Mouse (Mus musculus) limb, embryonic 13.5 days (tissue): ENCODE measurements at regions not wholly inside any gene's neighbourhood (a gene's known extent, or its start where the extent isn't known, plus 50 kb on each side); places are given as distances from the start of the nearest gene placed in this dataset.

Experiments used
- ATAC-seq: fragments of 200-750 bp; cut with Nextera tagmentation; 2 replicates; pipeline ENCODE4 v1.8.0; 2017; ENCODE audit warnings: low read depth, moderate number of reproducible peaks, moderate TSS enrichment; ENCODE audit not compliant: low FRiP score
- H3K27ac ChIP-seq: fragments of 300-500 bp; sonication (generic); 2 replicates; pipeline ENCODE4 v1.5.1; 2015; ENCODE audit warnings: inconsistent platforms, mild to moderate bottlenecking, moderate library complexity
- H3K27me3 ChIP-seq: fragments of 300-500 bp; sonication (generic); 2 replicates; pipeline ENCODE4 v1.6.1; 2015; ENCODE audit warnings: mild to moderate bottlenecking, inconsistent platforms
- H3K36me3 ChIP-seq: fragments of 300-500 bp; sonication (generic); 2 replicates; pipeline ENCODE4 v1.6.1; 2015; ENCODE audit warnings: inconsistent platforms, mild to moderate bottlenecking, moderate library complexity
- H3K4me1 ChIP-seq: fragments of 300-500 bp; sonication (generic); 2 replicates; pipeline ENCODE4 v1.6.1; 2015; ENCODE audit warnings: inconsistent platforms
- H3K4me2 ChIP-seq: fragments of 300-500 bp; sonication (generic); replicated peaks from 2 replicates; pipeline ENCODE4 v1.6.1; 2015; ENCODE audit warnings: inconsistent platforms, mild to moderate bottlenecking, moderate library complexity
- H3K4me3 ChIP-seq: fragments of 300-500 bp; sonication (generic); 2 replicates; pipeline ENCODE4 v1.5.1; 2015; ENCODE audit warnings: moderate library complexity, mild to moderate bottlenecking, inconsistent platforms
- H3K9ac ChIP-seq: fragments of 300-500 bp; sonication (generic); 2 replicates; pipeline ENCODE4 v1.6.1; 2015; ENCODE audit warnings: mild to moderate bottlenecking, inconsistent platforms
- H3K9me3 ChIP-seq: fragments of 300-500 bp; sonication (generic); 2 replicates; pipeline ENCODE4 v1.6.1; 2016; ENCODE audit warnings: inconsistent platforms
- WGBS: fragments of 180-500 bp; shearing (Covaris S2); methylation state at CpG from one replicate; pipeline ENCODE4 v1.1.7; 2015; 5-methylcytosine and 5-hydroxymethylcytosine counted together

DNA sequence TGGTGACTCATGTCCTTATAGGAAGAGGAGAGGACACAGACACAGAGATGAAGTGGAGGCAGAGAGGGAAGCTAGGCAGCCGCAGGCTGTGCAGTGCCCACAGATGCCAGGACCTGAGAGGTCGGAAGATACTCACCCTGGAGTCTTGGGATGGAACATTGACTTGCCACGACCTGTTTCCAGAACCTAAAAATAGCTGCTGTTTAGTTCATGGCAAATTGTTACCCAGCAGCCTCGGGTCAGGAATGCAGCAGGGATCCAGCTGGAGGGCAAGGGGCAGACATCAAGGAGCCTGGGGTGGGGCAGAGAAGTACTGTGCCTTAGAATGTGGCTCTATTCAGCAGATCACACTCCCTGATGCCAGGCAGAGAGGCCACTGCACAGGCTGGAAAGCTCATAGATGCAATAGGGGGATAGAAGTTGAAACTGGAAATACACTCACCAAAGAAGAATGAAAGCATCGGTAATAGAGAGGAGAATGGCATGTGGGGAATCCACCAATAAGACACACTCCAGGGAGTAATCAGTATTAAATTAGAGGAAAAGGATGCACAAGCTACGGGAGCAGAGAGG lies 75.1 kb upstream of the Hdac4 start:
- Histone ChIP-seq H3K4me1 (peaks cover 2% of the 10 kb centered on the region; the same call in 1 of the 2 replicates), H3K36me3 (no peaks in the 10 kb centered on the region), H3K9me3 (no peaks in the 10 kb centered on the region), H3K4me2 (no peak overlapping the region), H3K27me3 (no peaks in the 10 kb centered on the region), H3K27ac (no peak overlapping the region), H3K4me3 (no peak overlapping the region), H3K9ac (no peak overlapping the region)
- WGBS, result 43% methylated on average over 6 of the region's 6 CpGs
- ATAC-seq, result no peak

GRCm38 (mm10) chr1:92269464-92269863 lies 74.0 kb upstream of the Hdac4 start:
- H3K36me3 ChIP-seq, result no peaks in the 10 kb centered on the region
- H3K27ac ChIP-seq, result no peak overlapping the region
- WGBS, result 61% methylated on average over 10 of the region's 10 CpGs
- H3K4me3 ChIP-seq, result no peak overlapping the region
- H3K9me3 ChIP-seq, result no peaks in the 10 kb centered on the region
- H3K9ac ChIP-seq, result no peak overlapping the region
- no peak overlapping the region for H3K4me2 ChIP-seq
- peaks cover 2% of the 10 kb centered on the region; the same call in 1 of the 2 replicates for H3K4me1 ChIP-seq
- H3K27me3 ChIP-seq, result no peaks in the 10 kb centered on the region
- ATAC-seq, result no peak

DNA sequence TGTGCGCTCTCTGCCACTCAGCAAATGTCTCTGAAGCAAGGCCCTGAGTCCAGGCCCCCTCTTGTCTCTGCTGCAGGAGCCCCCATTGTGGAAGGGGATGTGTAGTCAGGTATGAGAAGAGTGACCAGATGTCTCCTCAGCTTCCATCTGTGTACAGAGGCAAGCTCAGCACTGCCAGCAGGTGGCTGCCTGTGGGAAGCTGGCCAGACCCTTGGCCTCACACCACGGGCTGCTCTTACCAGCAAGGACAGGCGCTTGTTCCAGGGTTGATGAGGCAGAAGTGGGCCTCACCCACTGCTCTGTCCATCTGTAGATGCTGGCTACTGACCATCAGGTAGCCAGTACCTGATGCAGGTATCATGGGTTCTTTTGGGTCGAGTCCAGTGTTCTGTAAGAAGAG lies 69.4 kb upstream of the Hdac4 start:
- no peak for ATAC-seq
- H3K4me2 ChIP-seq, result no peak overlapping the region
- H3K4me1 ChIP-seq, result 0 out of 2 replicates have a peak, but pooled peaks cover 3% of the 10 kb centered on the region
- H3K9me3 ChIP-seq, result no peaks in the 10 kb centered on the region
- H3K4me3 ChIP-seq, result no peak overlapping the region
- 83% methylated on average over 4 of the region's 4 CpGs for WGBS
- no peak overlapping the region for H3K27ac ChIP-seq
- no peak overlapping the region for H3K9ac ChIP-seq
- H3K36me3 ChIP-seq, result no peaks in the 10 kb centered on the region
- no peaks in the 10 kb centered on the region for H3K27me3 ChIP-seq

- 0 out of 2 replicates have a peak, but pooled peaks cover 4% of the 10 kb centered on the region for H3K4me1 ChIP-seq
- H3K9ac ChIP-seq, result no peak overlapping the region
- no peak for ATAC-seq
- no peak overlapping the region for H3K27ac ChIP-seq
- no peaks in the 10 kb centered on the region for H3K27me3 ChIP-seq
- H3K36me3 ChIP-seq, result no peaks in the 10 kb centered on the region
- no peak overlapping the region for H3K4me3 ChIP-seq
- H3K4me2 ChIP-seq, result no peak overlapping the region
- WGBS, result 61% methylated on average over 23 of the region's 23 CpGs
- no peaks in the 10 kb centered on the region for H3K9me3 ChIP-seq
These were observed 64.4 kb upstream of the Hdac4 start for GRCm38 (mm10) chr1:92259715-92260392.

GRCm38 (mm10) chr1:92258026-92258425 lies 62.5 kb upstream of the Hdac4 start:
- no peaks in the 10 kb centered on the region for H3K27me3 ChIP-seq
- H3K4me2 ChIP-seq, result no peak overlapping the region
- H3K9ac ChIP-seq, result no peak overlapping the region
- no peak overlapping the region for H3K4me3 ChIP-seq
- H3K36me3 ChIP-seq, result no peaks in the 10 kb centered on the region
- no peaks in the 10 kb centered on the region for H3K9me3 ChIP-seq
- H3K27ac ChIP-seq, result no peak overlapping the region
- 0 out of 2 replicates have a peak, but pooled peaks cover 4% of the 10 kb centered on the region for H3K4me1 ChIP-seq
- no peak for ATAC-seq

DNA sequence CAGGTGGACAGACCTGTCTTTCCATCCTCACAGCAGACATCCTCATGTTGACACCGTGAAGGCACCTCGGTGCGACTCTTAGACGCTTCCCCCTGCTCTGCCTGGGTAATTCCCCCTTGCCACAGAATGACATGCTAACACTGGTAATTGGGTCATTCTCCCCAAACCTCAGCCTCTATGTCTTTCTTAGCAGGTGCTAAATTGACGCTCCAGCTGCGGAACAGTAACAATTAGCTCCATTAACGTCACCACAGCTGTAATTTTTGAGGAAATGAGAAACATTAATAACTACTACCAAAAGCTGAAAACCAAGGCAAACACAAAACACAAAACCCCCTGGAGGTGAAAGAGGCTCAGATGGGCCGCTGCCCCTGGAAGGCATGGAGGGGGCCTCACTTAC lies 57.6 kb upstream of the Hdac4 start:
- H3K9me3 ChIP-seq, result no peaks in the 10 kb centered on the region
- H3K4me2 ChIP-seq, result no peak overlapping the region
- H3K36me3 ChIP-seq, result no peaks in the 10 kb centered on the region
- WGBS, result 57% methylated on average over 8 of the region's 8 CpGs
- no peak for ATAC-seq
- peaks cover 9% of the 10 kb centered on the region; the same call in 1 of the 2 replicates for H3K4me1 ChIP-seq
- no peak overlapping the region for H3K27ac ChIP-seq
- no peak overlapping the region for H3K4me3 ChIP-seq
- no peaks in the 10 kb centered on the region for H3K27me3 ChIP-seq
- H3K9ac ChIP-seq, result no peak overlapping the region

DNA sequence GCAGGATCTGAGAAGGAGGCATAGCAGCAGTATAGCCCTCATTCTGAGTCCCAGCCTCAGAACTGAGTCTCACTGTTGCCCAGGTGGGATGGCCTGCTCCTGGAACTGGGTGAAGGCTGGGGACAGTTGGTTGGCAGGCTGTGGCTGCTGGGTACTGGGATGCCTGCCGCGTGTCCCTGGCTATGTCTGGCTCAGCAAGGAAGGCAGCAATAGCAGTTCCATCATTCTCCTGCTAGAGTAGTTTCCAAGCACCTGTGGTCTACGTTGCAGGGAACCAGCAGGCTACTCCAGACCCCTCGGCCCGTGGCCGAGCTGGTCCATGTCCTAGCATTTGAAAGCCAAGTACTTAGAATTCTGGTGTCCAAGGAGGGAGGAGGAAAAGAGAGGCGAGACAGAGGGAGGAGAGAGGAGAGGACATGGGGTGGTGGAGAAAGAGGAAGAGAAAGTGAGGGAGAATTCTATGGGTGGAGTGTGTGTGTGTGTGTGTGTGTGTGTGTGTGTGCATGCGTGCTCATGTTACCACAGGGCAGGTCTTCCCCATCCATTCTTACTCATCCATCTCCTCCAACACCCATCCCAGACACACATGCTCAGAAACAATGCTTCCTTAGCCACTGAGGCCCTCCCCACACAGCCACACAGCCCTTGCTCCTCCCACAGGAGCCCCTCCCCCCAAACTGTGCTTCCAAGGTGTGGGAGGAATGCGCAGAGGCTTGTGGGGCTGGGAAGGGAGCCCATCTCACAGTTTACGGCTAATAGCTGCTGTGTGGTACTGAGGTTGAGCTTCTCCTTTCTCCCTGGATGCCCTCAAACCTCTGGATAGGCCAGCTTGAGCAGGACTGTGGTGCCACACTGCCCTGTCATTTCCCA lies 55.3 kb upstream of the Hdac4 start:
- Histone ChIP-seq H3K9me3 (no peaks in the 10 kb centered on the region), H3K4me3 (no peak overlapping the region), H3K36me3 (no peaks in the 10 kb centered on the region), H3K27ac (no peak overlapping the region), H3K4me2 (no peak overlapping the region), H3K9ac (no peak overlapping the region), H3K27me3 (no peaks in the 10 kb centered on the region), H3K4me1 (peaks cover 9% of the 10 kb centered on the region; the same call in 1 of the 2 replicates)
- 74% methylated on average over 10 of the region's 10 CpGs for WGBS
- ATAC-seq, result 0 out of 2 replicates have a peak, but pooled peaks have one; percentile 15
